Mouse (Mus musculus) erythroblast, embryonic 14.5 days (primary cell): ENCODE data around the gene Rab40c.

Source experiments
- GATA1 ChIP-seq: IDR thresholded peaks from 2 replicates; pipeline ENCODE4 v1.6.1; 2012; ENCODE audit warnings: low read length, inconsistent platforms, mixed read lengths
- TAL1 ChIP-seq: IDR thresholded peaks from 3 replicates; pipeline ENCODE4 v1.6.1; 2012; ENCODE audit warnings: low read length, inconsistent platforms, mixed read lengths

DNA sequence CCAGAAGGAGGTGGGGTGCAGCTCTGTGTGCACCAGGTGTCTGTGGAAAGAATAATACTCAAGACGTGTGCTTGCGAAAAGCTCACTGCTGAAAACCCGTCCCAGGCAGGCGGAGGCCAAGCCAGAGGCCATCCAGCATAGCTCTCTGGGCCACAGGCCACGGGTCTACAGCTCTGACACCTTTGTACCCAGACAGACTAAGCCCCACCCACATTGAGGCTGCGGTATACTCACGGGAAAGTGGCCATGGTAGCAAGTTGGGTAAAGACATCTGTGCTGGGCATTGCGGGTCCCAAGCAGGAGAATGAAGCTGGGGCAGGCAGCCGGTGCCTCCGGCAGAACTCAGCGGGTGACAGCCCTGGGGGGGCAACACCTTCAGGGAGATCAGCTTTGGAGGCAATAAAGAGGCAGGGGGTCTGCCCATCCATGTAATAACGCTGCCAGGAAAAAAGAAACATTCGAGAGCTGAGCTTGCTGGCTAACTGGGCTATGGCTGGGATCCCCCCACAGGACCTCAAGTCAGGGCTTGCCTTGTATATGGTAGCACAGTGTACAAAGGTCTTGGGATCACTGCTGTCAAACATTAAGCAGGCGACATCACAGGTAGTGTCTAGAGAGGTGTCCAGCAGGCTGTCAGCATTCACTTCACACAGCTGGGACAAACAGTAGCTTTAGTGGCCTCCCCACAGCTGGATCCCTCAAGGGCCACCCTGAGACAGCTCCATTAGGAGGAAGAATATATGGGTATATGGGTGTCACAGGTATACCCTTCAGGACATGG, 79.9 kb downstream of the Rab40c start:
- TF ChIP-seq GATA1 (no peak), TAL1 (no peak)
